7 mouse cellular contexts compared by ENCODE assay signal in genomic region chr10:127189116-127189650, GRCm38 (mm10). TPM values are rescaled to one million over a fixed set of nuclear protein-coding genes. Genes with fewer than 3 reads are reported as not detected.
DNase-seq lines count a peak whose midpoint lies in the region; ATAC-seq and TF ChIP-seq lines count a peak whose summit lies in the region.

No protein-coding gene starts in this region.

- H3K4me1 ChIP-seq in embryonic facial prominence, embryonic 11.5 days (ENCODE audit: control insufficient read depth, insufficient read depth, low read length) = peaks cover 3% of the 10 kb centered on the region
- H3K4me1 ChIP-seq in heart, embryonic 15.5 days (replicated peaks) = peaks cover 42% of the 10 kb centered on the region
- H3K4me1 ChIP-seq in limb, embryonic 13.5 days = peaks cover 47% of the 10 kb centered on the region
- H3K4me1 ChIP-seq in midbrain, postnatal 0 days (ENCODE audit: insufficient read depth, low read length) = peaks cover 3% of the 10 kb centered on the region; the same call in 1 of the 2 replicates

- peak overlapping the region; percentile 89 for H3K9ac ChIP-seq in embryonic facial prominence, embryonic 11.5 days (replicated peaks; ENCODE audit: low read length)
- peak overlapping the region; percentile 64 for H3K9ac ChIP-seq in heart, embryonic 15.5 days
- peak overlapping the region; percentile 90 for H3K9ac ChIP-seq in limb, embryonic 13.5 days
- peak overlapping the region; percentile 84 for H3K9ac ChIP-seq in midbrain, postnatal 0 days (replicated peaks; ENCODE audit: low read length, poor library complexity, severe bottlenecking)

- no peaks in the 10 kb centered on the region for H3K27me3 ChIP-seq in embryonic facial prominence, embryonic 11.5 days (ENCODE audit: control insufficient read depth, insufficient read depth, low read length)
- H3K27me3 ChIP-seq in heart, embryonic 15.5 days = peaks cover 20% of the 10 kb centered on the region
- 0 out of 2 replicates have a peak, but pooled peaks cover 6% of the 10 kb centered on the region for H3K27me3 ChIP-seq in limb, embryonic 13.5 days
- H3K27me3 ChIP-seq in midbrain, postnatal 0 days (ENCODE audit: insufficient read depth, low read length) = no peaks in the 10 kb centered on the region

- peak; percentile 76 for DNase-seq in 3T3-L1 (ENCODE audit: low read depth, low spot score)
- DNase-seq in embryonic facial prominence, embryonic 11.5 days (ENCODE audit: low spot score) = peak; percentile 49
- DNase-seq in midbrain, postnatal 0 days (ENCODE audit: low spot score) = no peak
- DNase-seq in left cerebral cortex, adult 8-10 months (ENCODE audit: low spot score in 2 of 2) = no peak

- no peaks in the 10 kb centered on the region; the same call in 1 of the 2 replicates for H3K36me3 ChIP-seq in embryonic facial prominence, embryonic 11.5 days (replicated peaks; ENCODE audit: control insufficient read depth, insufficient read depth, low read depth, low read length)
- H3K36me3 ChIP-seq in heart, embryonic 15.5 days = peaks cover 9% of the 10 kb centered on the region
- H3K36me3 ChIP-seq in limb, embryonic 13.5 days = peaks cover 60% of the 10 kb centered on the region
- H3K36me3 ChIP-seq in midbrain, postnatal 0 days (ENCODE audit: insufficient read depth, low read length) = peaks cover 23% of the 10 kb centered on the region

- H3K9me3 ChIP-seq in embryonic facial prominence, embryonic 11.5 days (replicated peaks; ENCODE audit: control insufficient read depth, low read length) = no peaks in the 10 kb centered on the region
- no peaks in the 10 kb centered on the region for H3K9me3 ChIP-seq in heart, embryonic 15.5 days (replicated peaks)
- no peaks in the 10 kb centered on the region for H3K9me3 ChIP-seq in limb, embryonic 13.5 days
- H3K9me3 ChIP-seq in midbrain, postnatal 0 days (ENCODE audit: low read length) = no peaks in the 10 kb centered on the region

- peak overlapping the region; percentile 76 for H3K4me3 ChIP-seq in embryonic facial prominence, embryonic 11.5 days (ENCODE audit: low read depth, low read length)
- H3K4me3 ChIP-seq in heart, embryonic 15.5 days = peak overlapping the region; percentile 64
- peak overlapping the region; percentile 71 for H3K4me3 ChIP-seq in limb, embryonic 13.5 days
- H3K4me3 ChIP-seq in midbrain, postnatal 0 days (ENCODE audit: low read depth, low read length) = peak overlapping the region; percentile 66

- no peak for TF ChIP-seq CTCF in midbrain, postnatal 0 days (IDR thresholded peaks at IDR 0.05)

- H3K27ac ChIP-seq in embryonic facial prominence, embryonic 11.5 days (replicated peaks; ENCODE audit: low read depth, low read length) = peak overlapping the region; percentile 84
- H3K27ac ChIP-seq in heart, embryonic 15.5 days = peak overlapping the region; percentile 75
- peak overlapping the region; percentile 95 for H3K27ac ChIP-seq in limb, embryonic 13.5 days
- H3K27ac ChIP-seq in midbrain, postnatal 0 days (ENCODE audit: low read depth, low read length) = 0 out of 2 replicates have a peak overlapping the region, but pooled peaks have one; percentile 18

- ATAC-seq in CD4-positive, CD25-positive, alpha-beta regulatory T cell, adult 4 months = peak; percentile 39
- no peak for ATAC-seq in embryonic facial prominence, embryonic 11.5 days (replicated peaks; ENCODE audit: insufficient number of reproducible peaks, low FRiP score, low TSS enrichment, low read depth)
- peak; percentile 4; the same call in 1 of the 2 replicates for ATAC-seq in heart, embryonic 15.5 days (replicated peaks; ENCODE audit: insufficient number of reproducible peaks, insufficient read depth, low FRiP score, low read depth)
- ATAC-seq in limb, embryonic 13.5 days (ENCODE audit: low FRiP score, low read depth) = no peak
- no peak for ATAC-seq in midbrain, postnatal 0 days (ENCODE audit: low FRiP score)

- H3K4me2 ChIP-seq in embryonic facial prominence, embryonic 11.5 days (ENCODE audit: low read depth, low read length) = peak overlapping the region; percentile 96
- H3K4me2 ChIP-seq in heart, embryonic 15.5 days = peak overlapping the region; percentile 95
- peak overlapping the region; percentile 96 for H3K4me2 ChIP-seq in limb, embryonic 13.5 days (replicated peaks)
- H3K4me2 ChIP-seq in midbrain, postnatal 0 days (ENCODE audit: low read depth, low read length, poor library complexity, severe bottlenecking) = peak overlapping the region; percentile 98

- WGBS in embryonic facial prominence, embryonic 11.5 days = under 1% methylated on average over 26 of the region's 26 CpGs
- WGBS in heart, embryonic 15.5 days = under 1% methylated on average over 26 of the region's 26 CpGs
- WGBS in limb, embryonic 13.5 days = under 1% methylated on average over 26 of the region's 26 CpGs
- 6% methylated on average over 26 of the region's 26 CpGs for WGBS in midbrain, postnatal 0 days

RNA-seq across cellular contexts. Expression of gene Arhgef25, which starts 0.7 kb away (rescaled TPM):
- under 1 TPM in 1 of 2 experiments, not detected in 1; 0.38 TPM for polyA plus RNA-seq in CD4-positive, CD25-positive, alpha-beta regulatory T cell, adult 4 months (2017; shearing (Covaris generic))
- 32.7 and 38.4 TPM in 2 replicates for polyA plus RNA-seq in embryonic facial prominence, embryonic 11.5 days (2014; fragmentation: Nextera tagmentation; extraction: Ambion mirVana)
- 24.7 and 32.5 TPM in 2 replicates for polyA plus RNA-seq in heart, embryonic 15.5 days (2015; fragmentation: Nextera tagmentation; extraction: Ambion mirVana)
- 108 and 111 TPM in 2 replicates for polyA plus RNA-seq in limb, embryonic 13.5 days (2015; fragmentation: Nextera tagmentation; extraction: Ambion mirVana)
- 47.6 and 48.8 TPM in 2 replicates for total RNA-seq in midbrain, postnatal 0 days (2014; rRNA removed)
- 13.5 and 15.4 TPM in 2 replicates for polyA plus RNA-seq in midbrain, postnatal 0 days (2015; fragmentation: Nextera tagmentation; extraction: Ambion mirVana)
- 100 to 1,000 TPM; 153 to 178 (median 174) TPM for total RNA-seq in left cerebral cortex, adult 8-10 months (2022)

RNA-seq across cellular contexts. Expression of gene Dtx3, which starts 6.3 kb away (rescaled TPM):
- 10 to 100 TPM; 39.4 to 42.2 TPM for polyA plus RNA-seq in CD4-positive, CD25-positive, alpha-beta regulatory T cell, adult 4 months (2017; shearing (Covaris generic))
- 93.8 and 108 TPM in 2 replicates for polyA plus RNA-seq in embryonic facial prominence, embryonic 11.5 days (2014; fragmentation: Nextera tagmentation; extraction: Ambion mirVana)
- polyA plus RNA-seq in heart, embryonic 15.5 days (2015; fragmentation: Nextera tagmentation; extraction: Ambion mirVana) = 63.5 and 86.0 TPM in 2 replicates
- 169 and 173 TPM in 2 replicates for polyA plus RNA-seq in limb, embryonic 13.5 days (2015; fragmentation: Nextera tagmentation; extraction: Ambion mirVana)
- 258 and 275 TPM in 2 replicates for total RNA-seq in midbrain, postnatal 0 days (2014; rRNA removed)
- 205 and 217 TPM in 2 replicates for polyA plus RNA-seq in midbrain, postnatal 0 days (2015; fragmentation: Nextera tagmentation; extraction: Ambion mirVana)
- 100 to 1,000 TPM; 211 to 218 (median 216) TPM for total RNA-seq in left cerebral cortex, adult 8-10 months (2022)

RNA-seq across cellular contexts. Expression of gene Slc26a10, which starts 8.7 kb away (rescaled TPM):
- 1 to 10 TPM; 2.6 to 2.8 TPM for polyA plus RNA-seq in CD4-positive, CD25-positive, alpha-beta regulatory T cell, adult 4 months (2017; shearing (Covaris generic))
- 1.1 and 2.0 TPM in 2 replicates for polyA plus RNA-seq in embryonic facial prominence, embryonic 11.5 days (2014; fragmentation: Nextera tagmentation; extraction: Ambion mirVana)
- polyA plus RNA-seq in heart, embryonic 15.5 days (2015; fragmentation: Nextera tagmentation; extraction: Ambion mirVana) = 15.6 and 16.7 TPM in 2 replicates
- polyA plus RNA-seq in limb, embryonic 13.5 days (2015; fragmentation: Nextera tagmentation; extraction: Ambion mirVana) = 1.4 and 1.6 TPM in 2 replicates
- total RNA-seq in midbrain, postnatal 0 days (2014; rRNA removed) = 0.05 TPM in 2 replicates
- 0.80 TPM in 2 replicates for polyA plus RNA-seq in midbrain, postnatal 0 days (2015; fragmentation: Nextera tagmentation; extraction: Ambion mirVana)
- 1 to 10 TPM; 5.8 to 7.4 (median 6.9) TPM for total RNA-seq in left cerebral cortex, adult 8-10 months (2022)

RNA-seq across cellular contexts. Expression of gene Pip4k2c, which starts 22.2 kb away (rescaled TPM):
- 10 to 100 TPM; 24.2 to 39.3 TPM for polyA plus RNA-seq in CD4-positive, CD25-positive, alpha-beta regulatory T cell, adult 4 months (2017; shearing (Covaris generic))
- polyA plus RNA-seq in embryonic facial prominence, embryonic 11.5 days (2014; fragmentation: Nextera tagmentation; extraction: Ambion mirVana) = 14.7 and 17.8 TPM in 2 replicates
- polyA plus RNA-seq in heart, embryonic 15.5 days (2015; fragmentation: Nextera tagmentation; extraction: Ambion mirVana) = 23.2 and 27.0 TPM in 2 replicates
- polyA plus RNA-seq in limb, embryonic 13.5 days (2015; fragmentation: Nextera tagmentation; extraction: Ambion mirVana) = 27.6 and 29.1 TPM in 2 replicates
- 17.0 and 18.3 TPM in 2 replicates for total RNA-seq in midbrain, postnatal 0 days (2014; rRNA removed)
- polyA plus RNA-seq in midbrain, postnatal 0 days (2015; fragmentation: Nextera tagmentation; extraction: Ambion mirVana) = 14.5 and 15.1 TPM in 2 replicates
- 100 to 1,000 TPM; 104 to 112 (median 106) TPM for total RNA-seq in left cerebral cortex, adult 8-10 months (2022)

RNA-seq across cellular contexts. Expression of gene B4galnt1, which starts 24.2 kb away (rescaled TPM):
- polyA plus RNA-seq in CD4-positive, CD25-positive, alpha-beta regulatory T cell, adult 4 months (2017; shearing (Covaris generic)) = 100 to 1,000 TPM; 166 to 206 TPM
- 4.9 and 5.2 TPM in 2 replicates for polyA plus RNA-seq in embryonic facial prominence, embryonic 11.5 days (2014; fragmentation: Nextera tagmentation; extraction: Ambion mirVana)
- polyA plus RNA-seq in heart, embryonic 15.5 days (2015; fragmentation: Nextera tagmentation; extraction: Ambion mirVana) = 1.5 and 5.7 TPM in 2 replicates
- polyA plus RNA-seq in limb, embryonic 13.5 days (2015; fragmentation: Nextera tagmentation; extraction: Ambion mirVana) = 6.2 and 6.9 TPM in 2 replicates
- total RNA-seq in midbrain, postnatal 0 days (2014; rRNA removed) = 126 and 134 TPM in 2 replicates
- 86.8 and 88.6 TPM in 2 replicates for polyA plus RNA-seq in midbrain, postnatal 0 days (2015; fragmentation: Nextera tagmentation; extraction: Ambion mirVana)
- total RNA-seq in left cerebral cortex, adult 8-10 months (2022) = 100 to 1,000 TPM; 105 to 118 (median 112) TPM

Comparison
In these comparisons a context has a peak if more than half of its experiments do, and no peak if none do; other contexts are left out.
1. DNase-seq: peak in 3T3-L1 (single experiment) and embryonic facial prominence, embryonic 11.5 days (single experiment); none in midbrain, postnatal 0 days (single experiment) and left cerebral cortex, adult 8-10 months (0 of 2).
2. ATAC-seq: peak in CD4-positive, CD25-positive, alpha-beta regulatory T cell, adult 4 months (single experiment) and heart, embryonic 15.5 days (single experiment); none in embryonic facial prominence, embryonic 11.5 days (single experiment), limb, embryonic 13.5 days (single experiment) and midbrain, postnatal 0 days (single experiment).
3. H3K27ac ChIP-seq: peak in every context shown above with its lines; median percentile 95 in limb, embryonic 13.5 days; 84 in embryonic facial prominence, embryonic 11.5 days; 75 in heart, embryonic 15.5 days; 18 in midbrain, postnatal 0 days.
4. RNA of gene Arhgef25, which starts 0.7 kb away (polyA plus RNA-seq): 108 to 111 TPM in limb, embryonic 13.5 days, 32.7 to 38.4 TPM in embryonic facial prominence, embryonic 11.5 days, 24.7 to 32.5 TPM in heart, embryonic 15.5 days and 13.5 to 15.4 TPM in midbrain, postnatal 0 days; 0.38 TPM in CD4-positive, CD25-positive, alpha-beta regulatory T cell, adult 4 months; every median in the first group is over 10 times any median in the second.
5. Peak in every context shown above with its lines, with median percentiles within 50 percentile points of each other: H3K4me2 ChIP-seq, H3K4me3 ChIP-seq and H3K9ac ChIP-seq.